Mouse (Mus musculus) gastrocnemius, adult 8-10 months (tissue): Measurements from ENCODE around the gene Epx. TPM values are rescaled to one million over a fixed set of nuclear protein-coding genes. Genes with fewer than 3 reads are reported as not detected.
"Not testable (repeated sequence)": the region's sequence is repeated elsewhere in the genome, so short reads cannot be mapped to it uniquely, and the experiment has no call there.

Experiments used
- DNase-seq, 2 experiments: peaks; one replicate each; pipeline ENCODE4 v3.0.0; 2022; ENCODE audit warnings: low spot score in 2 of 2
- total RNA-seq, 4 experiments: library from RNA; stranded (reverse); gene quantifications; 2 replicates each; pipeline ENCODE4 v1.2.4; 2022

Gene Epx
- not detected for total RNA-seq

DNA sequence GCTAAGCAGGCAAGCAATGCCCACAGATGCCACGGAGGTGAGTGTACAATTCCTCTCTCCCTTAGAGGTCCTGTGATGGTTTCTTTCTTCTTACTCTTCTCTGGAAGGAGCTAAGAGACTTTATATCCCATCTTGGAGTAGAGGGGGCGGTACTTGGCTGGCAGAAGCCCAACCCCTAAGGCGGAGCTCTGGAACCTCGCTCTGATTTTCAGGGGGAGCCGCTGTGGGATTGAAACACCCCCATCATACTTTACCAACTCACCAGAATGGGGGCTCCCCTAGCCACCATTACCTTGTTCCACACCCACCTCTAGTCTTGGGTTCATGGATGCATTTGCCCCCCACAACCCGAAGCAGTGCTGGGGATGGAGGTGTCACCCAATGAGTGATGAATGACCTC, at the start of gene Epx:
Epx (minus strand) TSS at position 101 of the 400 bp plus-strand sequence.
- DNase-seq, result no peak

DNA sequence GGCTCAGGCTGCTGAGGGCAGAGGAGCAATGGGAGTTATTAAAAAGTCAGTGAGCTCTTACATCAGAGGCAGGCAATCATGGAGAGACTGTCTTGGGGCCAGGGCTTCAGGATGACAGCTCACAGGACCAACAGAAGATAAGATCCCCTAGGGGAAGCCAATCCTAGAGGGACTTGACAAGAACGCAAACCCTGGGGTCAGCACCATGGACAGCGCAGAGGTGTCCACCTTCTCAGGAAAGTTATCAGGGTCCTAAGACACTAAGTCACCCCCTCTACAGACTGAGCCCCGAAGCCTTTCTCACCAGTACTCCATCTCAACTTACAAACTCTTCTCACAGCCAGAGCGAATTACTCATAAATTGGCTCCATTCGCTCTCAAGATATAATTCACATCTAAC, 45.6 kb upstream of the Epx start, which contains the start of gene Olfr464:
Olfr464 (minus strand) TSS at position 2 of the 400 bp plus-strand sequence.
- DNase-seq, result no peak

DNA sequence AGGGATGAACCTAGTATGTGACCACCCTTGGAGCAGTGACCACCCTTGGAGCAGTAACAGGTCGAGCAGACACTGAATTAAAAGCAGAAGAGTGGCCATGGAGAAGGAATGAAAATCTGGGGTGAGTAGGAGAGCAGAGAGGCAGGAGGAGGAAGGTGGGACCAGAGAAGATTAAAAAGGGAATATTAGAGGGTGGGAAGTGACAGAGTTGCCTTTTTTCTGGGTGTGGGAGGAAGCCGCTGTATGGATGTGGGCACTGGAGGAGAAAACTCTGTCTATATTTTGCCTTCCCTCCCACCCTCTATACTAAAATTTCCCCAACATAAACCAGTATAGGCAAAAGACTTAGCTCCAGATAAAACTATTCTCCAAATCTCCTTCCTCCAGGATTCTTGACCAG, 45.0 kb upstream of the Epx start:
- no peak for DNase-seq

DNA sequence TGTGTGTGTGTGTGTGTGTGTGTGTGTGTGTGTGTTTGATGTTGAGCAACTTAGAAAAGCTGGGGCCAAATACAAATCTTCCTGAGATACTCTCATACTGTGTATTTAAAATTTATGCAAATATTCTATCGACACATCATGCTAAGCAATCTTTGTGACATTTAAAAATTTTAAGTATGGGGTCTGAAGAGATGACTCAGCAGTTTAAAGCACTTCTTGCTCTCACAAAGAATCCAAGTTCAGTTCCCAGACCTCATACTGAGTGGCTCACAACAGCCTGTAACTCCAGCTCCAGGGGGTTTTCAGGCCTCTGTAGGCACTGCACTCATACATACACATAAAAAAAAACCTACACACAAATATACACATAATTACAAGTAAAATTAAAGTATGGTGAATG, 40.7 kb upstream of the Epx start:
- no peak for DNase-seq

DNA sequence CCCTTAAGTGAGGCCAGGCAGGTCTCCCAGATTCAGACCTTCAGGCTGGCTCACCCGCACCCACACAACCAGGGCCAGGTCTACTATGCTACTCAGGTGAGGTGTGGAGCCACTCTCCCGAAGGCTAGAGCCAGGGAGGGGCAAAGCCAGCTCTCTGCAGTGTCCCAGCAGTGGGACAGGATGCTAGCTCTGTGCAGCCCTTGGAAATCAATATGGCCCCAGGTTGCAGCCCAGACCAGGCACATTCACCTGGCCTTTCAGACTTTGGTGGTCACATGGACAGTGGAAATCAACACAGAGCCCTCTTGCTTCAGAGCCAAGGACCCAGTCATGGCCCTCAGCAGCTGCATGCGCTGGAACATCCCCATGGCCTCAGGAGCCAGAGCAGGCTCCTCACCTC, 29.0 kb upstream of the Epx start:
- DNase-seq, result no peak

DNA sequence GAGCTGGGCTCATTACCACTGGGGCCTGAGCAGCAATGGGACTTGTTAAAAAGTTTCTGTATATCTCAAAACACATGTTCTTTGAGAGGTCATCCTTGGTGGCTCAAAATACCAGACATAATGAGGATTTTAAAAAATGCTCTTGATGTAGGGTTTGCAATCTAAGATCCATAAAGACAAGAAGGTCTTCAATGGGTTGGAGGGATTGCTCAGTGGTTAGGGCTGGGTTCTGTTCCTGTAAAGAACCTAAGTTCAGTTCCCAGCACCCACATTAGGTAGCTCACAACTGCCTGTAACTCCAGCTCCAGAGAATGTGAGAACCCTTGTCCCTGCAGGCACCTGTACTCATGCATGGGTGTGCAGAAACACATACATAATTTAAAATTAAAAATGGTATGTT, 22.0 kb upstream of the Epx start, which contains the start of gene Olfr463:
Olfr463 (minus strand) TSS at position 101 of the 400 bp plus-strand sequence.
- DNase-seq, result no peak

DNA sequence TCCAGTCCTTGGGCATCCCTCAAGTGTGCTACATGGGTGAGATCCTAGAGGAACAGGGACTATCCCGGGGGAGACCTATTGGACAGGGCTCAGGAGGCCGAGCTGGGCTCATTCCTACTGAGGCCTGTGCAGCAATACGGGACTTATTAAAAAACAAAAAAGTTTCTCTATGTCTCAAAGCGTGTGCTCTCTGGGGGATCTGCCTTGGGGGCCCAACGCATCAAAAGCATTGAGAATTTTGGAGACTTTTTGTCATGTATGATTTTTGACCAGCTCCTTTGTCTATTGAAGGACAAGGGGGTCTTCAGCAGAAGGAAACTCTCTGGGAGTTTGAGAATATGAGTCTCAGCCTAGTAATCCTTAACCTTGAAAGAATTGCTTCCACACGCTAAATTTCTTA, 16.8 kb upstream of the Epx start, which contains the start of gene Olfr462:
Olfr462 (minus strand) TSS at position 101 of the 400 bp plus-strand sequence.
- DNase-seq, result no peak

DNA sequence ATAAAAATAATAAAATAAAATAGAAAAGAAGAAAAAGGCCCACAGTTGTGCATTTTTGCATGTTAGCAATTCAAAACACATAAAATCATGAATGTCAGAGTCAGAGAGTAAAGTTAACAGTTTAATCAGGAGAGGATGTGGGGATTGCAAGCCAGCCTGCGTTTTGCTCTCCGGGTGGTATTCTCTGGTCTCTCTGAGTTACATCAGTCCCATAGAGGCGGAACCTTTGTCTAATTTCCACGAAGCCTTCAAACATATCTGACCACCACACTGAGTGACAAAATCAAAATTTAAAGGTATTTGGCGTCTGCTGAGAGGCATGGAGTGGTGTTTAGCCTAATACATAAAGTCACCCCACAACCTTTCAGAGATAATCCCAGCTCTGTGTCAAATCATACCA, 9.5 kb upstream of the Epx start:
- no peak for DNase-seq

DNA sequence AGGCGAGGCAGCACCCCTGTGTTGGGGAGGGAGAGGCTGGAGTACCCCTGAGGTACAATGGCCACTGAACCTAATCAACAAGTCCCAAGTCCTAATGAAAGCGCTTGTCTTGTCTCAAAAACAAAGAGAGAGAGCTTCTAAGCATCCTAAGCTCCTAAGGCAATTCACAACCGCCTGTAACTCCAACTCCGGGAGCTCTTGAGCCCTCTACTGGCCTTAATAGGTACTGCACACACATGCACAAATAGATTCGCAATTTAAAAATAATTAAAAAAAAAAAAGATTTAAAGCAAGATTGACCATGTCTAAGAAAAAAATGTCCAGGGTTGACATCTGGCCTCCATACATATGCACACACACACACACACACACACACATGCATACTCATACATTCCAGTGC, 8.2 kb upstream of the Epx start:
- DNase-seq, result no peak

DNA sequence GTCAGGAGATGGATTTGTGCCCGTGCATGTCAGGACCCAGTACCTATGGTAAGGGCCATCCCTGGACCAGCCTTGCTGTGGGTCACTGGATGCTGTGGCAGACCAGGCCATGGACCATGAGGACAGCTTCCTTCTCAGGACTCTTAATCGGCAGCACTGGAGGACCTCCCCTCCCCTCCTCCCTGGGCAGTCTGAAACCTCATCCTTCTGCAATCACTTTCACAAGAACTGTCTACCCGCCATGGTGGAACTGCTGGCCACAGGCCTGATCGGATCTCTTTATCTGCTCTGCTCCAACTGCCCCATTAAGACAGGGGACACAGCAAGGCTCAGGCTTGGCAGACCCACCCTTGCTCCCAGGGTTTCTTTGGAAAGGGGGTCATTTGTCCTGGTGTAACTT, 6.4 kb upstream of the Epx start:
- DNase-seq, result no peak

DNA sequence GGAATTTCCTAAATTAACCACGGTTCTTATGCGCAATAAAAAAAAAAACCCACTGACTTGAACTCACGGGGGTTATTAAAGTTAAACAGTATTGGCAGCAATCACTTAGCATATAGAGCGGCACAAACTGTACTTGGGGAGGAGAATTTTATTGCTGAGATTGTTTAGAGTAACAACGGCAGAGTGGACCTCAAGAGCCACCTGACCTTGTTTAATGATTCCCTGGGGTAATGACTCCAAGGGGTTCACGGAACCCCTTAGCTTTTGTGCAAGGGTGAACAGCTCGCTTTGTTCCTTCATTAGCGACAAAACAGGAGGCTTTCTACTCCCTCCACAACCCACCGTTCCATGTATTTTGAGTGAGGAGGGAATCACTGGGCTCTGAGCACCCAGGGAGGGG, 4.5 kb upstream of the Epx start:
- DNase-seq, result no peak

DNA sequence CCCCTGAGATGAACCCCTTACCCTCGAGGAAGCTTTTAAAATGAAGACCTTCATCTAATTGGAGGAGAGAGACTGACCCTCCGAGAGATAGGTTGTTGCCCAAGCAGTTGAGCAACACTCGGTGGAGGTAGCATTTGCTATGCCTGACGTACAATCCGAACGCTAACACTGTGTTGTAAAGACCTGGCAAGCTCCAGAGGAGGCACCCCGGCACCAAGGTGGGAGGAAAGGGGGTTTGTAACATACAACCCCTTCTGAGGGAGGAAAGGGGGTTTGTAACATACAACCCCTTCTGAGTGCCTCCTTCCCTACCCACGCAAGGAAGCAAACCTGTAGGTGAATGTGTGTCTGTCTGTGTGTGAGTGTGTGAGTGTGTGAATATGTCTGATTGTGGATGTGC, 3.6 kb downstream of the Epx start:
- DNase-seq, result no peak

DNA sequence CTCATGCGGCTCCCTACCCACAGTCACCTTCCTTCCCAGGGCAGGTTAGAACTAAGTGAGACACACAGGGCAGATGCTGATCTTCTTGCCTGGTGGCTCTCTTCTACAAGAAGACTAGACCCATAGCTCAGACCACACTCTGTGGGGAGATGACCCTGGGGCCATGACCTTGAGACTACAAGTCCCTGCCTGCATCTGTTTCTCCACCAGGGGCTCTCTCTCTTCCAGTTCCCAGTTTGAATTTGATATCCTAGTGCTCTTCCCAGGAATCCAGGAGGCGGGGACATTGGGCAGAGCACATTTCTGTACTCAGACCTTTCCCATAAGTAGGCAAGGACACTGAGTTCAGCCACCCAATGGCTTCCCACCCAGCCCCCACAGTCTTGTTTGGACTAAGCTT, 5.2 kb downstream of the Epx start:
- DNase-seq, result no peak

DNA sequence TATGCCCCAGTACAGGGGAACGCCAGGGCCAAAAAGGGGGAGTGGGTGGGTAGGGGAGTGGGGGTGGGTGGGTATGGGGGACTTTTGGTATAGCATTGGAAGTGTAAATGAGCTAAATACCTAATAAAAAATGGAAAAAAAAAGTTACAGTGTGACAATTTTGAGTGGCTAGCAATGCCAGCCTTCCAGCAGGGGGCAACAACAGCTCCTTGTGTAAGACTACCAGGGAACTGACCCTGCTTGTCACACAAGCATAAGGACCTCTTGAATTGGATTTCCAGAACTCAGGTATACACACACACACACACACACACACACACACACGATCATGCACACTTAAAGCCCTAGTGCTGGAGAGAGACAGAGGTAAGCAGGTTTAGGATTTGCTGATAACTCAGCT, 8.4 kb downstream of the Epx start:
- DNase-seq, result not testable (repeated sequence)

DNA sequence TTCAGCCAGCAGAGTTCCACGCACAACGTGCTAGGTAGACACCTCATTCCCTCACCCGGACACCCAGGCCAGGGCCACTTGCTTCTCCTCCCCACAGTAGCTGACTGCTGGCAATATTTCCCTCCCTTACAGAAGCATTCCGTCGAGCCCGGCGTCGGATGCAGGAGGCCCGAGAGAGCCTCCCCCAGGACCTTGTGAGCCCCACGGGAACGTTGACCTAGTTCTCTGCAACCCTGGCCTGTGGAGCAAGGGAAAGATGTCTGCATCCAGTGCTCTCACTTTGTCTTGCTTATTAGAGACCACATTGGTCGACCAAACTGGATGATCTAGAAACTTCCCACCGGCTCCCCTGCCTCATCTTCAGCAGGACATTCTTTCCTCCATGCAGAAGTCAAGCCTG, 12.5 kb downstream of the Epx start:
- DNase-seq, result no peak

DNA sequence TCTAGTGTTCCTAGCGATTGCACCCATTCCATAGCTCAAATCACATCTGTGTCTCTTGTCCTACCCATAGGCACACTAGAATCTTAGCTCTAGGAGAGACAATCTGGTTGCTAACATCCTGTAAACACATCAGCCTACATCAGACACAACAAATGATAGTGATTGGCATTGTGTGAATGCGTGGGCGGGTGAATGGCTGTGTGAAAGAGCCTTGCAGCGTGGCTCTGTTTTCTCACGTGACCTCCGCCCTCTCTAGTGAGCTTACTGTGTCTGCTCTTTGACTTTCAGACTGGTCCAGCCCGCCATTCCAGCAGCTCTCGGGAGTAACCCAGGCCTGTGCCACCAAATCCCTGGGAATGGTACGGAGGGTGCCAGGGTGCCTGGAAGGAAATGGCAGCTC, 14.9 kb downstream of the Epx start:
- no peak for DNase-seq

DNA sequence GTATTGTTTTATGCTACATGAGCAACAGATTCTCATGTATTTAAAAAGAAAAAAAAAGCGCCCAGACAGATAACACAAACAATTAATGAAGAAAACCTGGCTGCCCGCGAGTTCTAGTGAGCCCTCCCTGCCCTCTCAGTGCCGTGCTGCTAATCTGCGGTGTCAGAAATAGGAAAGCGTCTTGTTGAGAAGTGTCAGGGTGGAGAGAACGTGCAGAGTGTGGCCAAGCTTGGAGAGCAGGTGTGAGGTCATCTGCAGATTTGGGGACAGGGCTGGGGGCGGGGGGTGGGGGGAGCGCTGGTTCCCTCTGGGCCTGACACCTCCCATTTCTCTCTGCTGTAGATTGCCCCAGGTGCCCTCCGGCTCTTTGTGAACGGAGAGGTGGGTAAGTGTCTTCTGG, 16.1 kb downstream of the Epx start:
- DNase-seq, result no peak

DNA sequence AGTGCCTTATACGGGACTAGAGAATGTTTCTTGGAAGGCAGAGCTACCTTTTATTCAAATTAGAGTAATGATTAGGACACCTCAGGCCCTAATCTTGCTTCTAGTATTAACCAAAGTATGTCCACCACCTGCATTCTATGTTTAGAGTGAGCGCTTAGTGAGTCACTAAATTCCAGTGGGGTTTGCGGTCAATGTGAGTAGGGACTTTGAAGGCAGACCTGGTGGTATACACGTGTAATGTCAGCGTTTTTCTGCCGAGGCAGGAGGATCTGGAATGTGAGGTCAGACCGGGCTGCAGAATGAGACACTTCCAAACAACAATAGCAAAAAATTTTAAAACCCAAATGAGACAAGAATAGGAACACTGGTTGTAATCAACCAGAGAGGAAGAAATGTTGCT, 20.8 kb downstream of the Epx start:
- no peak for DNase-seq

DNA sequence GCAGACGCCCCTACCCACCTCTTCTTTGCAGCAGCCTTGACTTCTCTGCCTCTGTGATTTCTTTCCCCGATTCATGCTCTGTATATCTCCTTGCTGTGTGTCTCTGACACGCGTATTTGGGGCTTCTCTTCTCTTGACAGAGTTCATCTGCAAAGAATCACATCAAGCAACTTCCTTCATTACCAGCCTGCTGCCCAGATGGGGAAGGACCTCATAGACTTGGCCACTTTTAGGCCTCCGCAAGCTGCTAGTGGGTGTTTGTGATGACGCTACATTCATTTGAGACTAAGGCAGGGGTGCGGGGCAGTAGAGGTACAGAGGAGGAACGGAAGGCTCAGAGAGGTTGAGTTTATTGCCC, 21.8 kb downstream of the Epx start:
- no peak for DNase-seq

DNA sequence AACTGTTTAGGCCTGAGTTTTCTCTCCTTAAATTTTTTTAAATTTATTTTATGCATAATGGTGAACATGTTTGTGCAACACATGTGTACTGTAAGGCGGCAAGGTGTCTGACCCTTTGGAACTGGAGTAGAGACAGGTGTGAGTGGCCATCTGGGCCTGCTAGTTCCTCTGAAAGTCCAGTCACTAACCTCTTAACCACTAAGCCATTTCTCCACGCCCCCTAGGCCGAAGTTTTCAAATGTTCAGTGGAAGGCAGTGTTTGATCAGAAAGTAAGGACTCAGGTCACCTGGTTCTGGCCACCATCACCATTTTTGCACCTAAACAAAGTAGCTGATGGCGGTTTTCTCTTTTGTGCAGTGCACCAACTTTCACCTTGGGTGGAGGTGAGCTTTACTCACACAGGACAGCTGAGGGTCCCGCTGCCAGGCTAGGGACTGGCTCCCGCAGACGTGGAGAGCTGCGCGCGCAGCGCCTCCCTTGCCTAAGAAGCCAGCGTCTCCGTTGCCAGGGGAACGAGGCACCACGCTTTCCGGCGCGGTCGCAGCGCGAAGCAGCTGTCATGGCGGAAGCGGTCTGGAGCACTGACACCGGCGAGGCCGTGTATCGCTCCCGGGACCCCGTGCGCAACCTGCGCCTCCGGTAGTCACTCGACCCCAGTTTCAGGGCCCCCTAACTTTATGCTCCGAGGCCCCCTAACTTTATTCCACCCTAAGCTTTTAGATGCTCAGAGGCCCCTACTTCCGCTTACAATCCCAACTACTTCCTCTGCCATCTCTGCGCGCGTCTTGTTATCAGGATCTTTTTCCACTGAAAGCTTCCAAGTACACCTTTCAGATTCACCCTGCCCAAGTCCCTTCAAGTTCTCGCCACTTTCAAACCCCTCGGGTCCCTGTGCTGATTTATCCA, 22.4 kb downstream of the Epx start, which contains the start of gene Mks1:
Mks1 (plus strand) TSS at position 526 of the 907 bp plus-strand sequence.
- DNase-seq, result peak; percentile 70 to 79

DNA sequence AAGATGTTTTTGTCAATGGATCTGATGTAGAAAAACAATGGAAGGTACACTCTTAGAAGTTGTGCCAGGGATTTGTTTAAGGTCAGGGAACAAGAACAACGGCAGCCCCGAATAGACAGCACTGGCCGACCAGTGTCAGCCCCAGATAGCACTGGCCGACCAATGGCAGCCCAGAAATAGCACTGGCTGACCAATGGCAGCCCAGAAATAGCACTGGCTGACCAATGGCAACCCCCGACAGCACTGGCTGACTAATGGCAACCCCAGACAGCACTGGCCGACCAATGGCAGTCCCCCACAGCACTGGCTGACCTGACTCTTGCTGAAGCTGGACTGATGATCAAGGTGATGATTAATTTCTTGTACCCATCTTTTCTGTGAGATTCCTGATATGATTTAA, 27.5 kb downstream of the Epx start:
- DNase-seq, result no peak

DNA sequence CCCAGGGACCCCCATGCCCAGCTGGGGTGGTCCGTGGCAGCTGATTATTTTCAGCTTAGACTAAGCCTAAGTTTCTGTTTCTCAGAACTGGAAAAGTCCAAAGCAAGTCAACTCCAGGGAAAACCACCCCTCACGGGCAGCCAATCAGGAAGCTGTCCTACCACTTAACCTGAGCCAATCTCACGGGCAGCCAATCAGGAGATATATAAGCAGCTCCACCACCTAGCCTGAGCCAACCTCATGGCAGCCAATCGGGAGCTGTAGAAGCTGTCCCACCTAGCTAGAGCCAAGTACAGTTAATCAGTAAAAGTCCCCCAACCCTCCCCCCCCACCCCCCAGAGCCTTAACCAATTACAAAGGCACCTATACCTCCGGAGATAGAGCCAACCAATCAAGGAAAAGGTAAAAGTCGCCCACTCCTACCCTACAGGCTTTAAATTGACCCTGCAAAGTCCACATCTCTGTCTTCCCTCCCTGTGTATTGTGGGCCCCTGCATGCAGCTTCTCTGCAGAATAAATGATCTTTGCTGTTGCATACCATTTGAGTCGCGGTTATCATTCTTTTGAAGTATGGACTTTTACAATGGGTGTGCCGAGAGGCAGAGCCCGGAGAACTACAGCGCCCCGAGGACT, 28.3 kb downstream of the Epx start:
- DNase-seq, result no peak

DNA sequence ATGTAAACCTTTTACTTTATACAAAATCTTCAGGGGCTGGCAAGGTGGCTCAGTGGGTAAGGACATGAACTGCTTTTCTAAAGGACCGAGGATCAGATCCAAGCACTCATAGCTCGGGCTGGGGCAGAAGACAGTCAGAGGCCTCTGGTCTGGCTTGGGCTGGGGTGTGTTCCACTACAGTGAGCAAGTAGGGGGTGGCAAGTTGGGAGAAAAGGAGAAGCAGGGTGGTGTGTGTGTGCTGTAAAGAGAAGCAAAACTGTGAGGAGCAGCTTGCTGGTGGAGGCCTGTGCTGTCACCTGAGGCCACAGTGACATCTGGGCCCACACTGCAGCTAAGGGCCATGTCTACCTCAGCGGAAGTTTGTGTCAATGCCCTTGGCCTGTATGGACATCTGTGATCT, 33.9 kb downstream of the Epx start:
- no peak for DNase-seq
